Mouse (Mus musculus) heart, embryonic 11.5 days (tissue): Measurements from ENCODE around the gene Amigo1. TPM values are rescaled to one million over a fixed set of nuclear protein-coding genes. Genes with fewer than 3 reads are reported as not detected.

Experiments used
- ATAC-seq: fragments of 200-750 bp; cut with Nextera tagmentation; replicated peaks from 2 replicates; pipeline ENCODE4 v1.8.0; 2017; ENCODE audit warnings: moderate library complexity; ENCODE audit not compliant: insufficient number of reproducible peaks, low FRiP score, low TSS enrichment
- H3K27ac ChIP-seq: fragments of 300-500 bp; sonication (generic); 2 replicates; pipeline ENCODE4 v1.5.1; 2014; ENCODE audit warnings: mild to moderate bottlenecking, low read depth, low read length
- H3K27me3 ChIP-seq: fragments of 300-500 bp; sonication (generic); 2 replicates; pipeline ENCODE4 v1.6.1; 2014; ENCODE audit warnings: mild to moderate bottlenecking, low read length, mixed read lengths; ENCODE audit not compliant: control insufficient read depth, insufficient read depth
- H3K36me3 ChIP-seq: fragments of 300-500 bp; sonication (generic); 2 replicates; pipeline ENCODE4 v1.6.1; 2014; ENCODE audit warnings: mild to moderate bottlenecking, low read length, moderate library complexity, mixed read lengths; ENCODE audit not compliant: control insufficient read depth, insufficient read depth
- H3K4me1 ChIP-seq: fragments of 300-500 bp; sonication (generic); 2 replicates; pipeline ENCODE4 v1.6.1; 2014; ENCODE audit warnings: low read length; ENCODE audit not compliant: control insufficient read depth, insufficient read depth
- H3K4me2 ChIP-seq: fragments of 300-500 bp; sonication (generic); 2 replicates; pipeline ENCODE4 v1.6.1; 2014; ENCODE audit warnings: mild to moderate bottlenecking, moderate library complexity
- H3K4me3 ChIP-seq: fragments of 300-500 bp; sonication (generic); 2 replicates; pipeline ENCODE4 v1.5.1; 2014; ENCODE audit warnings: low read depth, low read length
- H3K9ac ChIP-seq: fragments of 300-500 bp; sonication (generic); 2 replicates; pipeline ENCODE4 v1.6.1; 2014; ENCODE audit warnings: mild to moderate bottlenecking, low read depth, low read length, moderate library complexity
- H3K9me3 ChIP-seq: fragments of 300-500 bp; sonication (generic); replicated peaks from 2 replicates; pipeline ENCODE4 v1.6.1; 2016; ENCODE audit warnings: low read length; ENCODE audit not compliant: control insufficient read depth
- WGBS: fragments of 180-500 bp; shearing (Covaris S2); extraction: QIAGEN DNeasy Blood & Tissue Kit; methylation state at CpG from one replicate; pipeline ENCODE4 v1.1.7; 2014; ENCODE audit not compliant: insufficient replicate concordance; 5-methylcytosine and 5-hydroxymethylcytosine counted together
- polyA plus RNA-seq: library from polyadenylated mRNA; unstranded; fragments of >200 nt; fragmentation: Nextera tagmentation; extraction: Ambion mirVana; gene quantifications from 2 replicates; pipeline ENCODE4 v1.2.1, GENCODE M21; 2014

Gene Amigo1
- polyA plus RNA-seq, 1 experiment from 2014 or later: 1.3 TPM

- H3K9ac ChIP-seq: no peak within 1 kb of the TSS
- H3K4me2 ChIP-seq: no peak within 1 kb of the TSS
- H3K27ac ChIP-seq: no peak within 1 kb of the TSS
- ATAC-seq: no peak
- WGBS: 38% methylated on average over 4 of the region's 4 CpGs
- no peaks in the 10 kb centered on the region for H3K9me3 ChIP-seq
- peaks cover 14% of the 10 kb centered on the region for H3K4me1 ChIP-seq
- no peak within 1 kb of the TSS for H3K4me3 ChIP-seq
- no peaks in the 10 kb centered on the region for H3K27me3 ChIP-seq
- no peaks in the 10 kb centered on the region for H3K36me3 ChIP-seq
These were observed 31.5 kb upstream of the Amigo1 start, which contains the start of gene Gpr61 for GRCm38 (mm10) chr3:108154656-108155055. Gene Gpr61, minus strand, starts transcription at chr3:108154882.

- H3K4me3 ChIP-seq: no peak overlapping the region
- H3K4me2 ChIP-seq: peak overlapping the region; percentile 46
- peak; percentile 47 for ATAC-seq
- peak overlapping the region; percentile 80 for H3K27ac ChIP-seq
- H3K4me1 ChIP-seq: peaks cover 14% of the 10 kb centered on the region
- H3K36me3 ChIP-seq: no peaks in the 10 kb centered on the region
- H3K9ac ChIP-seq: peak overlapping the region; percentile 12; the same call in 1 of the 2 replicates
- H3K27me3 ChIP-seq: no peaks in the 10 kb centered on the region
- 42% methylated on average over 9 of the region's 9 CpGs for WGBS
- H3K9me3 ChIP-seq: no peaks in the 10 kb centered on the region
These were observed 27.6 kb upstream of the Amigo1 start for GRCm38 (mm10) chr3:108158383-108159037.

- H3K27me3 ChIP-seq: 0 out of 2 replicates have a peak, but pooled peaks cover 3% of the 10 kb centered on the region
- no peaks in the 10 kb centered on the region for H3K36me3 ChIP-seq
- no peak overlapping the region for H3K4me2 ChIP-seq
- no peaks in the 10 kb centered on the region for H3K9me3 ChIP-seq
- peaks cover 10% of the 10 kb centered on the region for H3K4me1 ChIP-seq
- H3K4me3 ChIP-seq: no peak overlapping the region
- H3K9ac ChIP-seq: no peak overlapping the region
- H3K27ac ChIP-seq: no peak overlapping the region
- 75% methylated on average over 5 of the region's 5 CpGs for whole genome bisulfite sequencing
- no peak for ATAC-seq
These were observed 22.0 kb upstream of the Amigo1 start for GRCm38 (mm10) chr3:108164091-108164490.

- no peak overlapping the region for H3K4me3 ChIP-seq
- H3K36me3 ChIP-seq: no peaks in the 10 kb centered on the region
- no peak overlapping the region for H3K9ac ChIP-seq
- 32% methylated on average over 9 of the region's 9 CpGs for WGBS
- H3K9me3 ChIP-seq: no peaks in the 10 kb centered on the region
- peak overlapping the region; percentile 41 for H3K4me2 ChIP-seq
- ATAC-seq: no peak; the same call in 1 of the 2 replicates
- H3K4me1 ChIP-seq: peaks cover 4% of the 10 kb centered on the region
- 0 out of 2 replicates have a peak, but pooled peaks cover 3% of the 10 kb centered on the region for H3K27me3 ChIP-seq
- no peak overlapping the region for H3K27ac ChIP-seq
These were observed 21.3 kb upstream of the Amigo1 start for GRCm38 (mm10) chr3:108164807-108165206.

DNA sequence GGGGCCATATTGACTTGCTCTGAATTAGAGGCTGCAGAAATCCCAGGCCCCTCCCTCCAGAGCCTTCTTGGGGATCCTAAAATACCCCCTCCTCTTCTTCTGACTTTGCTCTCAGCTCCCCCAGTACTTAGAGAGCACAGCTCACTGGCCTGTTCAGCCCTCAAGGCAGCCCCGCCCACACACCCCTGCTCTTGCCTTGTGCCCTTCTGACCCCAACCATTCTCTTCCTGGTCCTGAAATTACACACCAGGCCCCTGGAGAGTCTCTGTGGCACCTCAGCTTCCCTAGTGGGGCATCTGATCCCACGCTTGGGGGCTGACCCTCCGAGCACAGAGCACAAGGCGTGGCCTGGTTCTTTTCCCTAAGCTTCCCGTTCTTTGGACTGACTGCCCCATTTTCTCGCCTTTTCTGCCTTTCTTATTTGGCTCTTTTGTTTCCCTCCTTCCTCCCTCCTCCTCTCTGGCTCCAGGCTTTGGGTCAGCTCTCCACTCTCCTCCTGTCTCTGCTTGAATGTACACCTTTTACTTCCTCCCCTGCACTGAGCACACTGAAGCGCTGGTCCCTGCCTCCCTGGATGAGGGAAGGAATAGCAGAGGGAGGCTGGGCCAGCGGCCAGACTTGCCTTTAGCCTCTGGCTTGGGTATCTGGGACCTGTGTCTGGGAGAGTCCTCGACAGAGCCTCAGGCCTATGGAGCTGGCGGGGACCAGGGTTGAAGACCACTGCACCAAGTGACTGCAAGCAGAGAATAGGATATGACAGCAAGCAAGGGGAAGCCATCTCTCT lies 20.4 kb upstream of the Amigo1 start:
- ATAC-seq: no peak
- no peak overlapping the region for H3K4me2 ChIP-seq

DNA sequence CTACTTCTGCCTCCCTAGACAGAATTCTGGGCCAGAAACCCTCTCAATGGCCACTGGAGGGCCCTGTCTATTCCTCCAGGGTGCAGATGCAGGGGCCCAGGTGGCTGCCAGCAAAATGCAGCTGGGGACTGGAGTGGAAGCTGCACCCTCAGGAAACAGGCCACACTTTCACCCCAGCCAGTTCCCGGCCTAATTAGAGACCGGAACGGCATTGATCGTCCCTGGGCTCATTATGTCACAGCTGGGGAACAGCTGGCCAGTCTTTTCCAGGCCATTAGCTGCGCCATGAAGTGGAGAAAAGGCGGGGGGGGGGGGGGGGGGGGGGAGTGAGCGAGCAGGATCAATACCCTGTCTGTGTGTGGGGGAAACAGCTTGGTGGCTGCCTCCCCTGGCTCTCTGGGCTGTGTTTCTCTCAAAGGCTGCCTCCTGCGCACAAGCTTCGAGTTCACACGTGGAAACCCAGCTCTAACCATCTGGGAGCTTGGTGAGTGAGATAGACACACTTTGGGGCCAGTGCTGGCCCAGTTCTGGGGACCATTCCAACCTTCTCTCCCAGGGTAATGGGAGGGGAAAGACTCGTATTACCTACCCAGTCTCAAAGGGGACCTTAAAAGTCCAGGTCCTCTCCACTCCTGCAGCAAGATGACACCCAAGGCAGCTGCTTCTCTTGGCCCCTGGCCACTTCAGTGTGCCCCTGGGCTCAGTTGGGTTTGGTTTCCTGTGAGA lies 19.5 kb upstream of the Amigo1 start:
- H3K4me1 ChIP-seq: peaks cover 4% of the 10 kb centered on the region

More for the DNA sequence above, 20.4 kb upstream of the Amigo1 start:
- WGBS: 53% methylated on average over 10 of the region's 10 CpGs
- Histone ChIP-seq H3K4me3 (no peak overlapping the region), H3K4me1 (peaks cover 4% of the 10 kb centered on the region), H3K36me3 (no peaks in the 10 kb centered on the region), H3K27ac (no peak overlapping the region), H3K27me3 (0 out of 2 replicates have a peak, but pooled peaks cover 3% of the 10 kb centered on the region), H3K9ac (no peak overlapping the region), H3K9me3 (no peaks in the 10 kb centered on the region)

DNA sequence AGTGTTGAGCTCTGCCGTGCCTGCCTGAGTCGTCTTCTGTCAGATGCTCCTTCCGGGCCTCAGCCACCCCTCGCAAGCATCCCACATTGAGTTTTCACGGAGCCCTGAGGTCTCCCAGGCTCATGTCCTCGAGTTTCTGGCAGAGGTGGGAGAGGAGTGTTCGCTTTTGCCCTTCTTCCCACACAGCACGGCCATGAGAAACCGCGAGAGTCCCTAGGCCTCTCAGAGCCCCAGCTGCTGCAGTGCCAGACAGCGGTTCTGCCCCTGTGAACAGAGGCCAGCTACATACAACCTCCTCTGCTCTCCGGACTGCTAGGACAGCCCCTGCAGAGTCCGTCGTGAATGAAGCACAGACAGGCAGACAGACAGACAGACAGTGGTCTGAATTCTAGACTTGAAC lies 18.6 kb upstream of the Amigo1 start:
- H3K9ac ChIP-seq: no peak overlapping the region
- H3K4me1 ChIP-seq: peaks cover 4% of the 10 kb centered on the region
- H3K27me3 ChIP-seq: 0 out of 2 replicates have a peak, but pooled peaks cover 3% of the 10 kb centered on the region
- H3K9me3 ChIP-seq: no peaks in the 10 kb centered on the region
- no peak overlapping the region for H3K27ac ChIP-seq
- H3K4me2 ChIP-seq: no peak overlapping the region
- ATAC-seq: no peak
- 52% methylated on average over 14 of the region's 14 CpGs for WGBS
- no peaks in the 10 kb centered on the region for H3K36me3 ChIP-seq
- no peak overlapping the region for H3K4me3 ChIP-seq

More for the DNA sequence above, 19.5 kb upstream of the Amigo1 start:
- Histone ChIP-seq H3K9me3 (no peaks in the 10 kb centered on the region), H3K27ac (no peak overlapping the region), H3K4me3 (no peak overlapping the region), H3K9ac (no peak overlapping the region), H3K4me2 (no peak overlapping the region), H3K27me3 (0 out of 2 replicates have a peak, but pooled peaks cover 3% of the 10 kb centered on the region), H3K36me3 (no peaks in the 10 kb centered on the region)
- 27% methylated on average over 10 of the region's 11 CpGs for WGBS
- no peak for ATAC-seq

GRCm38 (mm10) chr3:108169199-108169598 lies 16.9 kb upstream of the Amigo1 start:
- WGBS: 40% methylated on average over 3 of the region's 3 CpGs
- no peak for ATAC-seq
- no peak overlapping the region for H3K9ac ChIP-seq
- H3K4me2 ChIP-seq: no peak overlapping the region
- H3K4me3 ChIP-seq: no peak overlapping the region
- H3K9me3 ChIP-seq: no peaks in the 10 kb centered on the region
- H3K36me3 ChIP-seq: no peaks in the 10 kb centered on the region
- H3K4me1 ChIP-seq: peaks cover 4% of the 10 kb centered on the region
- H3K27me3 ChIP-seq: 0 out of 2 replicates have a peak, but pooled peaks cover 3% of the 10 kb centered on the region
- H3K27ac ChIP-seq: no peak overlapping the region
